Mouse (Mus musculus): ENCODE results near the gene Ccdc181. TPM values are rescaled to one million over a fixed set of nuclear protein-coding genes. Genes with fewer than 3 reads are reported as not detected.

Ccdc181 gene
- polyA plus RNA-seq, 1 experiment from 2014 or later, result 11.5 TPM

- Histone ChIP-seq H3K9me3 (replicated peaks; ENCODE audit: control insufficient read depth, low read length) (no peaks in the 10 kb centered on the region), H3K4me2 (ENCODE audit: low read depth, low read length) (no peak overlapping the region), H3K27me3 (ENCODE audit: control insufficient read depth, insufficient read depth, low read length) (no peaks in the 10 kb centered on the region), H3K36me3 (ENCODE audit: control insufficient read depth, insufficient read depth, low read length) (no peaks in the 10 kb centered on the region), H3K27ac (ENCODE audit: low read length) (no peak overlapping the region), H3K9ac (ENCODE audit: low read length) (no peak overlapping the region), H3K4me1 (ENCODE audit: control insufficient read depth, insufficient read depth, low read length) (no peaks in the 10 kb centered on the region), H3K4me3 (replicated peaks; ENCODE audit: low read length) (no peak overlapping the region)
- WGBS, result 76% methylated on average over 7 of the region's 7 CpGs
- no peak for ATAC-seq (ENCODE audit: insufficient read depth, low FRiP score)
These were observed 4.4 kb upstream of the Ccdc181 start for GRCm38 (mm10) chr1:164270941-164271340.

GRCm38 (mm10) chr1:164273659-164274058 is 1.7 kb upstream of the Ccdc181 start:
- WGBS, result 68% methylated on average over 6 of the region's 6 CpGs
- Histone ChIP-seq H3K9ac (ENCODE audit: low read length) (no peak overlapping the region), H3K4me3 (replicated peaks; ENCODE audit: low read length) (no peak overlapping the region), H3K27ac (ENCODE audit: low read length) (no peak overlapping the region), H3K36me3 (ENCODE audit: control insufficient read depth, insufficient read depth, low read length) (no peaks in the 10 kb centered on the region), H3K9me3 (replicated peaks; ENCODE audit: control insufficient read depth, low read length) (no peaks in the 10 kb centered on the region), H3K27me3 (ENCODE audit: control insufficient read depth, insufficient read depth, low read length) (no peaks in the 10 kb centered on the region), H3K4me1 (ENCODE audit: control insufficient read depth, insufficient read depth, low read length) (no peaks in the 10 kb centered on the region), H3K4me2 (ENCODE audit: low read depth, low read length) (no peak overlapping the region)
- no peak for ATAC-seq (ENCODE audit: insufficient read depth, low FRiP score)

- Histone ChIP-seq H3K27ac (ENCODE audit: low read length) (no peak overlapping the region), H3K4me1 (ENCODE audit: control insufficient read depth, insufficient read depth, low read length) (no peaks in the 10 kb centered on the region), H3K27me3 (ENCODE audit: control insufficient read depth, insufficient read depth, low read length) (no peaks in the 10 kb centered on the region), H3K36me3 (ENCODE audit: control insufficient read depth, insufficient read depth, low read length) (no peaks in the 10 kb centered on the region), H3K4me2 (ENCODE audit: low read depth, low read length) (no peak overlapping the region), H3K9me3 (replicated peaks; ENCODE audit: control insufficient read depth, low read length) (no peaks in the 10 kb centered on the region), H3K4me3 (replicated peaks; ENCODE audit: low read length) (no peak overlapping the region), H3K9ac (ENCODE audit: low read length) (no peak overlapping the region)
- 79% methylated on average over 3 of the region's 3 CpGs for WGBS
- ATAC-seq (ENCODE audit: insufficient read depth, low FRiP score), result no peak
These were observed 1.2 kb downstream of the Ccdc181 start for GRCm38 (mm10) chr1:164276552-164276951.

GRCm38 (mm10) chr1:164279332-164279731 is 3.9 kb downstream of the Ccdc181 start:
- Histone ChIP-seq H3K4me1 (ENCODE audit: control insufficient read depth, insufficient read depth, low read length) (no peaks in the 10 kb centered on the region), H3K27me3 (ENCODE audit: control insufficient read depth, insufficient read depth, low read length) (no peaks in the 10 kb centered on the region), H3K9ac (ENCODE audit: low read length) (no peak overlapping the region), H3K27ac (ENCODE audit: low read length) (no peak overlapping the region), H3K9me3 (replicated peaks; ENCODE audit: control insufficient read depth, low read length) (no peaks in the 10 kb centered on the region), H3K4me3 (replicated peaks; ENCODE audit: low read length) (no peak overlapping the region), H3K36me3 (ENCODE audit: control insufficient read depth, insufficient read depth, low read length) (no peaks in the 10 kb centered on the region), H3K4me2 (ENCODE audit: low read depth, low read length) (no peak overlapping the region)
- no peak for ATAC-seq (ENCODE audit: insufficient read depth, low FRiP score)
- WGBS, result 62% methylated on average over 4 of the region's 4 CpGs

GRCm38 (mm10) chr1:164284007-164284406 is 8.6 kb downstream of the Ccdc181 start:
- no peaks in the 10 kb centered on the region for H3K4me1 ChIP-seq (ENCODE audit: control insufficient read depth, insufficient read depth, low read length)
- 87% methylated on average over 3 of the region's 3 CpGs for WGBS

GRCm38 (mm10) chr1:164287406-164287805 is 12.0 kb downstream of the Ccdc181 start:
- WGBS, result 70% methylated on average over 15 of the region's 15 CpGs
- Histone ChIP-seq H3K4me2 (ENCODE audit: low read depth, low read length) (no peak overlapping the region), H3K9ac (ENCODE audit: low read length) (no peak overlapping the region), H3K4me1 (ENCODE audit: control insufficient read depth, insufficient read depth, low read length) (no peaks in the 10 kb centered on the region), H3K4me3 (replicated peaks; ENCODE audit: low read length) (no peak overlapping the region), H3K27me3 (ENCODE audit: control insufficient read depth, insufficient read depth, low read length) (no peaks in the 10 kb centered on the region), H3K27ac (ENCODE audit: low read length) (no peak overlapping the region), H3K36me3 (ENCODE audit: control insufficient read depth, insufficient read depth, low read length) (no peaks in the 10 kb centered on the region), H3K9me3 (replicated peaks; ENCODE audit: control insufficient read depth, low read length) (no peaks in the 10 kb centered on the region)
- ATAC-seq (ENCODE audit: insufficient read depth, low FRiP score), result no peak

More at GRCm38 (mm10) chr1:164284007-164284406, 8.6 kb downstream of the Ccdc181 start:
- Histone ChIP-seq H3K36me3 (ENCODE audit: control insufficient read depth, insufficient read depth, low read length) (no peaks in the 10 kb centered on the region), H3K4me3 (replicated peaks; ENCODE audit: low read length) (no peak overlapping the region), H3K9ac (ENCODE audit: low read length) (no peak overlapping the region), H3K27ac (ENCODE audit: low read length) (no peak overlapping the region), H3K4me2 (ENCODE audit: low read depth, low read length) (no peak overlapping the region), H3K27me3 (ENCODE audit: control insufficient read depth, insufficient read depth, low read length) (no peaks in the 10 kb centered on the region), H3K9me3 (replicated peaks; ENCODE audit: control insufficient read depth, low read length) (no peaks in the 10 kb centered on the region)
- ATAC-seq (ENCODE audit: insufficient read depth, low FRiP score), result no peak

- Histone ChIP-seq H3K9ac (ENCODE audit: low read length) (no peak overlapping the region), H3K27ac (ENCODE audit: low read length) (no peak overlapping the region), H3K4me2 (ENCODE audit: low read depth, low read length) (no peak overlapping the region), H3K36me3 (ENCODE audit: control insufficient read depth, insufficient read depth, low read length) (peaks cover 10% of the 10 kb centered on the region; the same call in 1 of the 2 replicates), H3K4me1 (ENCODE audit: control insufficient read depth, insufficient read depth, low read length) (no peaks in the 10 kb centered on the region), H3K4me3 (replicated peaks; ENCODE audit: low read length) (no peak overlapping the region), H3K27me3 (ENCODE audit: control insufficient read depth, insufficient read depth, low read length) (no peaks in the 10 kb centered on the region), H3K9me3 (replicated peaks; ENCODE audit: control insufficient read depth, low read length) (no peaks in the 10 kb centered on the region)
- ATAC-seq (ENCODE audit: insufficient read depth, low FRiP score), result no peak
- WGBS, result 88% methylated on average over 5 of the region's 5 CpGs
These were observed 16.7 kb downstream of the Ccdc181 start for GRCm38 (mm10) chr1:164292040-164292439.

GRCm38 (mm10) chr1:164294071-164294470 is 18.7 kb downstream of the Ccdc181 start:
- Histone ChIP-seq H3K4me3 (replicated peaks; ENCODE audit: low read length) (no peak overlapping the region), H3K27me3 (ENCODE audit: control insufficient read depth, insufficient read depth, low read length) (no peaks in the 10 kb centered on the region), H3K27ac (ENCODE audit: low read length) (peak overlapping the region; percentile 9; the same call in 1 of the 2 replicates), H3K36me3 (ENCODE audit: control insufficient read depth, insufficient read depth, low read length) (peaks cover 23% of the 10 kb centered on the region), H3K9me3 (replicated peaks; ENCODE audit: control insufficient read depth, low read length) (no peaks in the 10 kb centered on the region), H3K4me2 (ENCODE audit: low read depth, low read length) (no peak overlapping the region), H3K9ac (ENCODE audit: low read length) (no peak overlapping the region), H3K4me1 (ENCODE audit: control insufficient read depth, insufficient read depth, low read length) (no peaks in the 10 kb centered on the region)
- no peak for ATAC-seq (ENCODE audit: insufficient read depth, low FRiP score)
- WGBS, result 88% methylated on average over 6 of the region's 6 CpGs

GRCm38 (mm10) chr1:164296473-164296872 is 21.1 kb downstream of the Ccdc181 start:
- no peak overlapping the region for H3K27ac ChIP-seq (ENCODE audit: low read length)
- H3K4me3 ChIP-seq (replicated peaks; ENCODE audit: low read length), result no peak overlapping the region
- 91% methylated on average over 4 of the region's 5 CpGs for WGBS
- ATAC-seq (ENCODE audit: insufficient read depth, low FRiP score), result no peak
- no peaks in the 10 kb centered on the region for H3K27me3 ChIP-seq (ENCODE audit: control insufficient read depth, insufficient read depth, low read length)
- H3K4me2 ChIP-seq (ENCODE audit: low read depth, low read length), result no peak overlapping the region
- H3K4me1 ChIP-seq (ENCODE audit: control insufficient read depth, insufficient read depth, low read length), result no peaks in the 10 kb centered on the region
- no peak overlapping the region for H3K9ac ChIP-seq (ENCODE audit: low read length)
- H3K36me3 ChIP-seq (ENCODE audit: control insufficient read depth, insufficient read depth, low read length), result peaks cover 29% of the 10 kb centered on the region
- H3K9me3 ChIP-seq (replicated peaks; ENCODE audit: control insufficient read depth, low read length), result no peaks in the 10 kb centered on the region

GRCm38 (mm10) chr1:164301949-164302348 is 26.6 kb downstream of the Ccdc181 start:
- H3K4me1 ChIP-seq (ENCODE audit: control insufficient read depth, insufficient read depth, low read length), result peaks cover 12% of the 10 kb centered on the region
- ATAC-seq (ENCODE audit: insufficient read depth, low FRiP score), result no peak
- no peak overlapping the region for H3K27ac ChIP-seq (ENCODE audit: low read length)
- WGBS, result 86% methylated on average over 4 of the region's 4 CpGs
- no peaks in the 10 kb centered on the region for H3K9me3 ChIP-seq (replicated peaks; ENCODE audit: control insufficient read depth, low read length)
- H3K4me2 ChIP-seq (ENCODE audit: low read depth, low read length), result no peak overlapping the region
- no peak overlapping the region for H3K9ac ChIP-seq (ENCODE audit: low read length)
- H3K36me3 ChIP-seq (ENCODE audit: control insufficient read depth, insufficient read depth, low read length), result peaks cover 29% of the 10 kb centered on the region
- H3K4me3 ChIP-seq (replicated peaks; ENCODE audit: low read length), result no peak overlapping the region
- H3K27me3 ChIP-seq (ENCODE audit: control insufficient read depth, insufficient read depth, low read length), result no peaks in the 10 kb centered on the region

All from stomach, embryonic 16.5 days (tissue).